In the genomic region with DNA sequence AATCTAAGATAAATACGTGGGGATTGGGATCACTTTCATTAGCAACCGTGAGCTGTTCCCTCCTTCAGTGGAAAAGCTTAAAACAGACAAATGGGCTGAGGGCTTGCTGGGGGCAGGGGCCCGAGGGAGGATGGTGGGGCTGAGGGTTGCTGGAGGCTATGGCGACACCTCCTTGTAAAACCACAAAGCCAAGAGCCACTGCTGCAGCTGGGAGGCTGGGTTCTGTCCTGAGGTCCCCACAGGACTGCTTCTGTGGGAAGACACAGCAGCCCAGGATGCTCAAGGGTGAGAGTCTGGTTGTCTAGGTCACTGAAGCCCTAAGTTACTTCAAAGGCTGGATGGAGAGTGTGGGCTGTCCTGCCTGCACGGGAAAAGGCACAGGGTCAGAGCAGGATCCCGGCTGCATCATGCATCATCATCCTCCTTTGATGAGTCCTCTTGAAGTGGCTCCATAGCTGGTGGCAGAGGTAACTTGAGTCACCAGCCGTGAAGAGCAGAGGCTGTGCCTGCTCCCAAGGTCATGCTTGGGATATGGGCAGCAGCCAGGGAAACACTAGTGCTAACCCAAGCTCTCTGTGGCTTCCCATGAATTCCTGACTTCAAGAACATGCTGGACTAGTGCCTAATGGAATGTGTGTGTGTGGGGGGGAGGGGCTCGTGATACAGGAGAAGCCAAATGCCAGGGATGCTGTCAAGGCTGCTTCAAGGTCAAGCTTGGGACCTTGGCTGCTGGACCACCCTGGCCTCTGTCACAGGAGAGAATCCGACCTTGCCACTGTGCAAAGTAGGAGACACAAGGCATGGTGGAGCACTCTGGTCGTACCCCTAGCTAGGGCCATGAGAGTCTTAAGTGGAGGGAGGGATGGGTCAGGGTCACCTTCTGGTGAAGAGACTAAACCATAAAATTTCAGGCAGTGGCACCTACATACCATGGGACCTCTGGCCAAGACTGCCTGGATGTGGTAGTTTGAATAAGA, we compare ENCODE assay signal across 8 mouse cellular contexts. TPM values are rescaled to one million over a fixed set of nuclear protein-coding genes. Genes with fewer than 3 reads are reported as not detected.
DNase-seq lines count a peak whose midpoint lies in the region; ATAC-seq and TF ChIP-seq lines count a peak whose summit lies in the region.

No protein-coding gene starts in this region.

- no peak overlapping the region for H3K4me3 ChIP-seq in limb, embryonic 15.5 days
- H3K4me3 ChIP-seq in gastrocnemius, adult 2 months, result no peak overlapping the region

- H3K27me3 ChIP-seq in limb, embryonic 15.5 days, result no peaks in the 10 kb centered on the region

- H3K4me2 ChIP-seq in limb, embryonic 15.5 days, result no peak overlapping the region

- intact Hi-C loops in heart, postnatal 10 days (cut with DNase I), result loop anchor here (1.0 kb wide), 1 partner anchor 23 kb away; the partner anchor contains the start of gene Edar
- intact Hi-C loops in gastrocnemius, adult 2 months (cut with DNase I), result no loop called here

- DNase-seq in 3T3-L1 (ENCODE audit: low read depth, low spot score), result peak; percentile 13
- DNase-seq in adrenal gland, postnatal 25 days, result peak; percentile 43
- peak; percentile 57 to 71 for DNase-seq in heart, postnatal 10 days
- DNase-seq in right cerebral cortex, postnatal 10 days (ENCODE audit: low spot score in 2 of 2), result no peak
- no peak for DNase-seq in gastrocnemius, adult 2 months
- no peak for DNase-seq in right cerebral cortex, postnatal 36 days (ENCODE audit: low spot score in 2 of 2)
- no peak for DNase-seq in cerebellum, postnatal 4 days (ENCODE audit: low spot score in 2 of 2)

- H3K9me3 ChIP-seq in limb, embryonic 15.5 days, result no peaks in the 10 kb centered on the region

- peaks cover 17% of the 10 kb centered on the region for H3K4me1 ChIP-seq in limb, embryonic 15.5 days

- no peak for TF ChIP-seq CTCF in gastrocnemius, adult 2 months (IDR thresholded peaks at IDR 0.05)

- H3K9ac ChIP-seq in limb, embryonic 15.5 days, result no peak overlapping the region

- H3K36me3 ChIP-seq in limb, embryonic 15.5 days, result no peaks in the 10 kb centered on the region

- H3K27ac ChIP-seq in limb, embryonic 15.5 days, result peak overlapping the region; percentile 38; the same call in 1 of the 2 replicates
- no peak overlapping the region for H3K27ac ChIP-seq in gastrocnemius, adult 2 months

- ATAC-seq in limb, embryonic 15.5 days (ENCODE audit: insufficient number of reproducible peaks, low FRiP score, low TSS enrichment, low read depth), result 0 out of 2 replicates have a peak, but pooled peaks have one; percentile 19

- 16% methylated on average over 10 of the region's 10 CpGs for WGBS in limb, embryonic 15.5 days

RNA-seq across cellular contexts. Expression of gene Edar, which starts 22.7 kb away (rescaled TPM):
- total RNA-seq in adrenal gland, postnatal 25 days (2021), result 0.21 and 0.24 TPM in 2 replicates
- under 1 TPM; 0.64 to 0.65 TPM for total RNA-seq in heart, postnatal 10 days (2021)
- polyA plus RNA-seq in limb, embryonic 15.5 days (2015; fragmentation: Nextera tagmentation; extraction: Ambion mirVana), result 2.6 and 3.4 TPM in 2 replicates
- total RNA-seq in gastrocnemius, adult 2 months (2021), result under 1 TPM in 1 of 2 experiments, not detected in 1; 0.11 TPM

Comparison
In these comparisons a context has a peak if more than half of its experiments do, and no peak if none do; other contexts are left out.
1. DNase-seq: peak in 3T3-L1 (single experiment), adrenal gland, postnatal 25 days (single experiment) and heart, postnatal 10 days (2 of 2); none in right cerebral cortex, postnatal 10 days (0 of 2), gastrocnemius, adult 2 months (single experiment), right cerebral cortex, postnatal 36 days (0 of 2) and cerebellum, postnatal 4 days (0 of 2).